Mouse (Mus musculus): Measurements from ENCODE around the gene Tmem123.

GRCm38 (mm10) chr9:7776940-7777339 lies 13.1 kb downstream of the Tmem123 start:
- no peak for TF ChIP-seq CTCF (IDR thresholded peaks at IDR 0.05; ENCODE audit: borderline replicate concordance, insufficient read depth, low read length)
- TF ChIP-seq POLR2A (IDR thresholded peaks at IDR 0.05; ENCODE audit: low read depth, low read length), result no peak

All from embryonic fibroblast, embryonic 13.5 days (primary cell).